Mouse (Mus musculus) CD4-positive, CD25-positive, alpha-beta regulatory T cell, adult 4 months (primary cell): ENCODE results near the gene Layn. TPM values are rescaled to one million over a fixed set of nuclear protein-coding genes. Genes with fewer than 3 reads are reported as not detected.

ENCODE experiments used
- ATAC-seq: one replicate; pipeline ENCODE4 v1.8.0; 2017
- polyA plus RNA-seq, 2 experiments: library from polyadenylated mRNA; unstranded; fragments of 100-300 nt; shearing (Covaris generic); gene quantifications; one replicate each; pipeline ENCODE4 v1.2.1; 2017

Gene Layn
- polyA plus RNA-seq, 2 experiments from 2014 or later: not detected

- ATAC-seq: no peak
Observed at GRCm38 (mm10) chr9:51032291-51032690, 44.6 kb downstream of the Layn start.

- ATAC-seq: no peak
Observed at GRCm38 (mm10) chr9:51031603-51032002, 45.3 kb downstream of the Layn start.

GRCm38 (mm10) chr9:51030147-51030546 lies 46.7 kb downstream of the Layn start:
- ATAC-seq: no peak

GRCm38 (mm10) chr9:51026952-51027351 lies 49.9 kb downstream of the Layn start:
- no peak for ATAC-seq

- ATAC-seq: no peak
Observed at GRCm38 (mm10) chr9:51021123-51021795, 55.6 kb downstream of the Layn start.

GRCm38 (mm10) chr9:51020351-51020750 lies 56.5 kb downstream of the Layn start:
- ATAC-seq: peak; percentile 92

- peak; percentile 35 for ATAC-seq
Observed at GRCm38 (mm10) chr9:51019670-51020069, 57.2 kb downstream of the Layn start.

GRCm38 (mm10) chr9:51015732-51016131 lies 61.2 kb downstream of the Layn start:
- no peak for ATAC-seq

- no peak for ATAC-seq
Observed at GRCm38 (mm10) chr9:51013644-51014043, 63.2 kb downstream of the Layn start.

- ATAC-seq: no peak
Observed at GRCm38 (mm10) chr9:51009656-51009950, 67.3 kb downstream of the Layn start.

- ATAC-seq: peak; percentile 86
Observed at GRCm38 (mm10) chr9:51008841-51009655, 67.8 kb downstream of the Layn start, which contains the start of gene Sik2. Gene Sik2 (minus strand): TSS chr9:51009073.

- peak; percentile 39 for ATAC-seq
Observed at GRCm38 (mm10) chr9:51008068-51008840, 68.6 kb downstream of the Layn start.

GRCm38 (mm10) chr9:51007726-51008067 lies 69.2 kb downstream of the Layn start:
- ATAC-seq: no peak

- ATAC-seq: peak; percentile 35
Observed at GRCm38 (mm10) chr9:51006846-51007245, 70.0 kb downstream of the Layn start.

Other genes with a start within 250 kb of the Layn start
- 10 to 100 TPM; 58.6 to 79.7 TPM for gene Ppp2r1b, start 231.8 kb downstream of the Layn start, polyA plus RNA-seq
- 10 to 100 TPM; 18.9 to 22.2 TPM for gene Sik2, start 68.0 kb downstream of the Layn start, polyA plus RNA-seq
- not detected for gene Btg4, start 16.2 kb downstream of the Layn start, polyA plus RNA-seq
- not detected for gene 4833427G06Rik, start 25.0 kb upstream of the Layn start, polyA plus RNA-seq
- gene Gm32742, start 88.4 kb upstream of the Layn start, polyA plus RNA-seq: under 1 TPM in 1 of 2 experiments, not detected in 1; 0.13 TPM
- 1 to 10 TPM; 2.1 to 9.5 TPM for gene Pou2af1, start 136.6 kb upstream of the Layn start, polyA plus RNA-seq
- gene Colca2, start 201.5 kb upstream of the Layn start, polyA plus RNA-seq: under 1 TPM in 1 of 2 experiments, not detected in 1; 0.26 TPM